Mouse (Mus musculus) testis, postnatal 10 days (tissue): ENCODE data around the gene 2210011C24Rik.
"Not testable (repeated sequence)": the region's sequence is repeated elsewhere in the genome, so short reads cannot be mapped to it uniquely, and the experiment has no call there.

ENCODE experiments used
- DNase-seq: peaks from one replicate; pipeline ENCODE4 v3.0.0; 2021; ENCODE audit warnings: low spot score

Gene 2210011C24Rik

GRCm38 (mm10) chr8:84019738-84020137 lies 7.8 kb upstream of the 2210011C24Rik start:
- no peak for DNase-seq

- DNase-seq: no peak
Observed at GRCm38 (mm10) chr8:84015833-84016232, 3.9 kb upstream of the 2210011C24Rik start.

- no peak for DNase-seq
Observed at GRCm38 (mm10) chr8:84012499-84013165, 661 bp upstream of the 2210011C24Rik start.

- DNase-seq: peak; percentile 88
Observed at GRCm38 (mm10) chr8:84010625-84011611, 1.1 kb downstream of the 2210011C24Rik start.

GRCm38 (mm10) chr8:84009876-84010275 lies 2.1 kb downstream of the 2210011C24Rik start:
- peak; percentile 93 for DNase-seq

GRCm38 (mm10) chr8:84008362-84008761 lies 3.6 kb downstream of the 2210011C24Rik start:
- no peak for DNase-seq

- not testable (repeated sequence) for DNase-seq
Observed at GRCm38 (mm10) chr8:84005502-84005901, 6.5 kb downstream of the 2210011C24Rik start.

- DNase-seq: peak; percentile 95
Observed at GRCm38 (mm10) chr8:84004533-84005201, 7.3 kb downstream of the 2210011C24Rik start.

GRCm38 (mm10) chr8:84003612-84004246 lies 8.2 kb downstream of the 2210011C24Rik start:
- no peak for DNase-seq

- DNase-seq: peak; percentile 50
Observed at GRCm38 (mm10) chr8:84002957-84003611, 8.9 kb downstream of the 2210011C24Rik start.

GRCm38 (mm10) chr8:84001281-84002000 lies 10.5 kb downstream of the 2210011C24Rik start, which contains the start of gene 1700067K01Rik:
Gene 1700067K01Rik, plus strand, starts transcription at chr8:84001502.
- DNase-seq: no peak

- DNase-seq: no peak
Observed at GRCm38 (mm10) chr8:83999825-84000224, 12.1 kb downstream of the 2210011C24Rik start.

- DNase-seq: no peak
Observed at GRCm38 (mm10) chr8:83999057-83999705, 12.8 kb downstream of the 2210011C24Rik start.

GRCm38 (mm10) chr8:83998231-83999056 lies 13.5 kb downstream of the 2210011C24Rik start:
- DNase-seq: peak; percentile 71

- DNase-seq: peak; percentile 77
Observed at GRCm38 (mm10) chr8:83997511-83998141, 14.3 kb downstream of the 2210011C24Rik start, which contains the start of gene Samd1. Gene Samd1, plus strand, starts transcription at chr8:83997672.

- peak; percentile 94 for DNase-seq
Observed at GRCm38 (mm10) chr8:83996567-83997505, 15.1 kb downstream of the 2210011C24Rik start.

GRCm38 (mm10) chr8:83995973-83996372 lies 16.0 kb downstream of the 2210011C24Rik start:
- DNase-seq: peak; percentile 58
